Mouse (Mus musculus) liver, embryonic 14.5 days (tissue): Measurements from ENCODE around the gene Tspan13.

Source experiments
- CTCF ChIP-seq: IDR thresholded peaks from 2 replicates; pipeline ENCODE4 v1.5.1; 2016; ENCODE audit warnings: antibody characterized with exemption, low read depth, control low read depth
- EP300 ChIP-seq: IDR thresholded peaks from 2 replicates; pipeline ENCODE4 v1.6.1; 2016; ENCODE audit warnings: antibody characterized with exemption, low read depth

DNA sequence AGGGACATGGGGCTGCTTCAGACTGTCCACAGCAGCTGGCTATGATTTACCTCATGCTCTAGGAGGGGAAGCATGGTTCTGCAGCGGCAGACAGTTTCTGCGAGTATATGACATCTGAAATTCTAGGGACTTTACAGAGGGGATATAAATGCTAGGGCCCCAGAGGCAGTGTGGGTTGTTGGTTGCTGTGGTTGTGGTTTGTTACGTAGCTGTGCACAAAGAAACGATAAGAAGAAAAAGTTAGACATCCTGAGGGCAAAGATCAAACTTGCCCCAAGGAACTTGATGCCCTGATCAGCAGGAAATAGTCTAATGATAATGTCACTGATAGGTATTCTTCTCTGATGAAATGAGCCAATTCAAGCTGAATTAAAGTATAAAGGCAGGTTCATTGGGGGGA is 22.7 kb downstream of the Tspan13 start:
- TF ChIP-seq CTCF (no peak), EP300 (no peak)
